Mouse (Mus musculus) bone marrow, adult 2 months (tissue): ENCODE measurements around the gene Ypel1. TPM values are rescaled to one million over a fixed set of nuclear protein-coding genes. Genes with fewer than 3 reads are reported as not detected.

ENCODE experiments used
- H3K27ac ChIP-seq: fragments of 200-500 bp; 2 replicates; pipeline ENCODE4 v1.5.1; 2012; ENCODE audit warnings: low read depth, mild to moderate bottlenecking, control low read depth, inconsistent platforms, low read length; ENCODE audit not compliant: control insufficient read depth, poor library complexity, insufficient read depth
- H3K4me1 ChIP-seq: fragments of 200-500 bp; 2 replicates; pipeline ENCODE4 v1.6.1; 2011; ENCODE audit warnings: low read length; ENCODE audit not compliant: control insufficient read depth, insufficient read depth
- H3K4me3 ChIP-seq: fragments of 200-500 bp; replicated peaks from 2 replicates; pipeline ENCODE3; 2011; ENCODE audit warnings: mild to moderate bottlenecking, low read depth, low read length, control low read depth; ENCODE audit not compliant: control insufficient read depth
- CTCF ChIP-seq: fragments of 200-500 bp; IDR thresholded peaks from 2 replicates; pipeline ENCODE4 v1.5.1; 2011; ENCODE audit warnings: low read length, control low read depth; ENCODE audit not compliant: control insufficient read depth, insufficient read depth
- POLR2A ChIP-seq: fragments of 200-500 bp; IDR thresholded peaks from 2 replicates; pipeline ENCODE4 v1.6.1; 2011; ENCODE audit warnings: low read depth, mild to moderate bottlenecking, control low read depth, low read length, borderline replicate concordance; ENCODE audit not compliant: control insufficient read depth
- WGBS: fragments of 180-500 bp; shearing (Covaris S2); methylation state at CpG from one replicate; pipeline ENCODE4 v1.1.7; 2018; 5-methylcytosine and 5-hydroxymethylcytosine counted together
- polyA plus RNA-seq: library from polyadenylated mRNA; stranded (reverse); fragments of >200 nt; gene quantifications from 2 replicates; pipeline ENCODE4 v1.2.4, GENCODE M21; 2011; ENCODE audit warnings: low replicate concordance; ENCODE audit not compliant: missing spikeins, insufficient read depth, insufficient read length

Ypel1 gene
- polyA plus RNA-seq, 1 experiment: 1.4 TPM

- Histone ChIP-seq H3K4me1 (no peaks in the 10 kb centered on the region), H3K27ac (no peak overlapping the region), H3K4me3 (no peak overlapping the region)
- 86% methylated on average over 2 of the region's 2 CpGs for WGBS
- TF ChIP-seq POLR2A (no peak), CTCF (no peak)
These were observed 6.8 kb downstream of the Ypel1 start for GRCm38 (mm10) chr16:17076301-17076700.

DNA sequence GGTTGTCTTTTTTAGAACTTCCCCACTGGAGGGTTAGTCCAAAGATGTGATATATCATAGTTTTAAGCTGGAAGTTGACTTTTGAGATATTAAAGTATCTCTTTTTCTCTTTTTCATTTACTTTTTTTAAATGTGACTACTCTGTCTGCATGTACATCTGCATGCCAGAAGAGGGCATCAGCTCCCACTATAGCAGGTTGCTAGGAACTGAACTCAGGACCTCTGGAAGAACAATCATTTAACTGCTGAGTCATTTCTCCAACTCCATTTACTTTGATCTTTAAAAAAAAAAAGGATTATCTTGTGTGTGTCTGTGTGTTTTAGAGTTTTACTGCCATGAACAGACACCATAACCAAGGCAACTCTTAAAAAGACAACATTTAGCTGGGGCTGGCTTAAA, 7.4 kb downstream of the Ypel1 start:
- TF ChIP-seq POLR2A: no peak
- no peak for TF ChIP-seq CTCF
- Histone ChIP-seq H3K4me3 (no peak overlapping the region), H3K4me1 (no peaks in the 10 kb centered on the region), H3K27ac (no peak overlapping the region)

DNA sequence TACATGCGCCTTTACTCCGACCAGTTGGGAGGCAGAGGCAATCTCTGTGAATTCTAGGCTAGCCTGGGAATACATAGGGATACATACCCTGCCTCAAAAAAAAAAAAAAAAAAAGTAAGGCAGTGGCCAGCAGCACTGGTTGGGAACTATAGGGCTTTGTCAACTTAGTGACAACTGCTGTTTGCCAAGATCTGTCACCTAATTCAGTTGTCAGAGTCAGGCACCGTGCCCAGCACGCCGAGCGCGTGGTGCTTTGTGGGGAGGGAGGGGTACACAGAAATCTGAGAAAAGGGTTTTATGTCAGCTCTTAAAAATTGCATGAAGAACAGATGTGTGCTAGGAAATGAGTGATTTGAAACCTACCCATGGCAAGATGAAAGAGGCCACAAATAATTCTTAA, 8.6 kb downstream of the Ypel1 start:
- Histone ChIP-seq H3K4me3 (no peak overlapping the region), H3K27ac (no peak overlapping the region), H3K4me1 (no peaks in the 10 kb centered on the region)
- 86% methylated on average over 7 of the region's 7 CpGs for WGBS
- TF ChIP-seq CTCF (no peak), POLR2A (no peak)

- Histone ChIP-seq H3K4me1 (no peaks in the 10 kb centered on the region), H3K4me3 (no peak overlapping the region), H3K27ac (no peak overlapping the region)
- TF ChIP-seq POLR2A: no peak
- no peak for TF ChIP-seq CTCF
- 88% methylated on average over 6 of the region's 6 CpGs for WGBS
These were observed 12.8 kb downstream of the Ypel1 start for GRCm38 (mm10) chr16:17082121-17082792.

DNA sequence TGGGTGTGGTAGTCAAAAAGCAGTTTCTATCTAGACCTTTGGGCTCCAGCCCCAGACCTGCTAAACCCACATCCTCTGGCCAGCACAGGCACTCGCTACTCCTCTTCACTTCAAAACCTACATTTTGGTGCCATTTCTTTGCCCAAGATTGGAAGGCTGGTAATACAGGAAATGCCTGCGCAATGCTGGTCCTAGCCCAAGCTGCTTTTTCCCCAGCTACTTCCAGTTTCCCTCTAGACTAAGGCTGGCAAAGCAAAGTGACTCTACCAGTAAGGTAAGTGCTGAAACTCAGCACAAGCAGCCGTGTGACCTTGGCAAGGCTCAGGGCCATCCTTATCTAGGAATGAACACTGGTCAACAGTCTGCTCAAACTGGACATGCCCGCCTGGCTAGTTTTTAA, 16.1 kb downstream of the Ypel1 start:
- Histone ChIP-seq H3K27ac (no peak overlapping the region), H3K4me3 (no peak overlapping the region), H3K4me1 (no peaks in the 10 kb centered on the region)
- 43% methylated on average over 4 of the region's 4 CpGs for WGBS
- TF ChIP-seq POLR2A (no peak), CTCF (no peak)

DNA sequence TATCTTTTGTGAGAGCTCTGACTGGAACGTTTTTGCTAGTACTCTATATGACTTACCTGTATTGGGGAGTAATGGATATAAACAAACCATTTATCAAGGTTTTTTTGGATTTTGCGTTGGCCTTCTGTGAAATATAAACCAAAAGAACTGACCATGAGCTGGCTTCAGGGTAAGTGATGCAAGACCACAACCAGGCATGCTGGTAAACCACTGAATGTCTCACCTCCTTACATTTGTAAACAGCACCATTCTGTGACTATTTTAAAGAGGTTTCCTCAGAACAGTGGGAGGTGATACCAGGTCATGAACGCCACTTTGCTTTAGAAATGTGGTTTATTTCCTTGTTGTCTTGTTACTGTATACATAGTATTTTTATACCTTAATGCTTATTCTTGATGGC, 16.7 kb downstream of the Ypel1 start:
- no peak overlapping the region for H3K4me3 ChIP-seq
- WGBS: 59% methylated on average over 3 of the region's 3 CpGs
- H3K27ac ChIP-seq: no peak overlapping the region
- no peaks in the 10 kb centered on the region for H3K4me1 ChIP-seq
- TF ChIP-seq POLR2A (no peak), CTCF (no peak)

DNA sequence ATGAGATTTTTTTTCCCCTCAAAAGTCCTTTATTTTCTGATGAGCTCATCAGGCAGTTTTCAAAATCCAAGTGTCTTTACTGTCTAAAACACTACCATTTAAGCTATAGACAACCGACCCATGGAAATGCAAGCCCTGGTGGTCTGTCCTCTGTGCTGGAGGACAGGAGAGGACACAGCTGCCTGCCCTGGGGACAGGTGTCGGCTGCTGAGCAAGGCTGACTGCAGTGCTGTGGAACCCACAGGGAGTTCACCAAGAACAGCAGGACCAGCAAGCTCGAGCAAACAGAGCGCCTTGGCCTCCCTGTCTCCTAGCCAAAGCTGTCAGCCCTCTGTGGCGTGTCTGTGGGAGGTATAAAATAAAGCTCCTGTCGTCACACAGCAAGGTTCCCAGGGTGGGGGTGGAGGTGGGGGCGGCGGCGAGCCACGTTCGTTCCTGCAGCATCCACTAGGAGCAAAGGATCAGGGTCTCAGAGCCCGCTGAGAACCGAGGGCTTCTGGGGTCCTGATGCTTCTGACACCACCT, 17.2 kb downstream of the Ypel1 start:
- Histone ChIP-seq H3K4me3 (no peak overlapping the region), H3K27ac (no peak overlapping the region; the same call in 1 of the 2 replicates), H3K4me1 (no peaks in the 10 kb centered on the region)
- TF ChIP-seq CTCF (no peak), POLR2A (no peak)
- 88% methylated on average over 13 of the region's 13 CpGs for WGBS

DNA sequence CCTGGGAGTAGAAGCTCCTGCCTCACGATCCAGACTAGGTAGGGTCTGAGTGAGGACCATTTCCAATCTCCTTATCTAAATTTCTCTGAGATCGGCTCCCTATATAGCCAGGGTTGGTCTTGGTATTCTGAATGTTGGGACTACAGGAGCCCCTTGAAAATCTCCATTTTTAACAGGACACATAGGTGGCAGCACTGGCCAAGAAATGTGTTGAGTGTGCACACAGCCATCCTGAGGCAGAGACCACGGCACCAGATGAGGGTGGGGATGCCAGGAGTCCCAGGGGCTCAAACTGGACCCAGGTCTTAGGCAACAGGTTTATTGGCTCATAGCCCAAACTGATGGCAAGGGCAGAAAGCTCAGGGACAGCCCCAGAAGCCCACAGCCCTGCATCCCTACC, 18.9 kb downstream of the Ypel1 start:
- no peaks in the 10 kb centered on the region for H3K4me1 ChIP-seq
- H3K4me3 ChIP-seq: no peak overlapping the region
- TF ChIP-seq POLR2A (no peak), CTCF (no peak)
- H3K27ac ChIP-seq: no peak overlapping the region
- WGBS: 86% methylated on average over 3 of the region's 3 CpGs

- H3K4me1 ChIP-seq: no peaks in the 10 kb centered on the region
- H3K4me3 ChIP-seq: no peak overlapping the region
- H3K27ac ChIP-seq: no peak overlapping the region
- 89% methylated on average over 3 of the region's 3 CpGs for WGBS
- no peak for TF ChIP-seq CTCF
- TF ChIP-seq POLR2A: no peak
These were observed 27.4 kb downstream of the Ypel1 start for GRCm38 (mm10) chr16:17096938-17097337.
